Mouse (Mus musculus) heart, postnatal 25 days (tissue): ENCODE data around the gene Lpp. TPM values are rescaled to one million over a fixed set of nuclear protein-coding genes. Genes with fewer than 3 reads are reported as not detected.

Source experiments
- microRNA-seq: library from miRNA; unstranded; fragments of <30 nt; microRNA quantifications from one replicate; pipeline ENCODE4 v1.2.0, GENCODE M21; 2022
- total RNA-seq, 2 experiments: library from RNA; stranded (reverse); gene quantifications; 2 replicates each; pipeline ENCODE4 v1.2.3; 2021

Gene Lpp
- total RNA-seq, 2 experiments from 2014 or later: 32.7 to 40.5 TPM

Small RNA genes lying within 50 kb of the gene (microRNA-seq; reads per million reads assigned to microRNA genes)
- 2,753 reads per million, percentile 88 among the genes with 10 or more reads in this experiment for gene Mir28a
